Mouse (Mus musculus) neural tube, embryonic 11.5 days (tissue): ENCODE data around the gene Trpc3. TPM values are rescaled to one million over a fixed set of nuclear protein-coding genes. Genes with fewer than 3 reads are reported as not detected.
A peak's percentile ranks its signal among the peaks of the same experiment; 100 is the strongest.
"Not testable (repeated sequence)": the region's sequence is repeated elsewhere in the genome, so short reads cannot be mapped to it uniquely, and the experiment has no call there.

Experiments
- ATAC-seq: fragments of 200-750 bp; cut with Nextera tagmentation; 2 replicates; pipeline ENCODE4 v1.8.0; 2017; ENCODE audit warnings: moderate number of reproducible peaks, mild to moderate bottlenecking, moderate TSS enrichment, moderate library complexity; ENCODE audit not compliant: insufficient read depth, low FRiP score, low TSS enrichment
- DNase-seq: peaks from one replicate; pipeline ENCODE4 v3.0.0-alpha.2; 2015; ENCODE audit warnings: low spot score
- H3K27ac ChIP-seq: fragments of 300-500 bp; sonication (generic); 2 replicates; pipeline ENCODE4 v1.5.1; 2014; ENCODE audit warnings: low read depth, mild to moderate bottlenecking, low read length
- H3K27me3 ChIP-seq: fragments of 300-500 bp; sonication (generic); 2 replicates; pipeline ENCODE4 v1.6.1; 2014; ENCODE audit warnings: mild to moderate bottlenecking, low read length, mixed read lengths; ENCODE audit not compliant: control insufficient read depth, insufficient read depth
- H3K36me3 ChIP-seq: fragments of 300-500 bp; sonication (generic); 2 replicates; pipeline ENCODE4 v1.6.1; 2014; ENCODE audit warnings: mild to moderate bottlenecking, low read length, moderate library complexity, mixed read lengths; ENCODE audit not compliant: control insufficient read depth, insufficient read depth
- H3K4me1 ChIP-seq: fragments of 300-500 bp; sonication (generic); 2 replicates; pipeline ENCODE4 v1.6.1; 2014; ENCODE audit warnings: low read length, mixed read lengths; ENCODE audit not compliant: control insufficient read depth, insufficient read depth
- H3K4me2 ChIP-seq: fragments of 300-500 bp; sonication (generic); 2 replicates; pipeline ENCODE4 v1.6.1; 2014; ENCODE audit warnings: low read depth, mild to moderate bottlenecking, moderate library complexity
- H3K4me3 ChIP-seq: fragments of 300-500 bp; sonication (generic); 2 replicates; pipeline ENCODE4 v1.5.1; 2014; ENCODE audit warnings: low read depth, low read length
- H3K9ac ChIP-seq: fragments of 300-500 bp; sonication (generic); 2 replicates; pipeline ENCODE4 v1.6.1; 2014; ENCODE audit warnings: mild to moderate bottlenecking, low read length
- H3K9me3 ChIP-seq: fragments of 300-500 bp; sonication (generic); 2 replicates; pipeline ENCODE4 v1.6.1; 2016; ENCODE audit warnings: low read length; ENCODE audit not compliant: control insufficient read depth
- WGBS: fragments of 180-500 bp; shearing (Covaris S2); extraction: QIAGEN DNeasy Blood & Tissue Kit; methylation state at CpG from one replicate; pipeline ENCODE4 v1.1.7; 2014; 5-methylcytosine and 5-hydroxymethylcytosine counted together
- polyA plus RNA-seq: library from polyadenylated mRNA; unstranded; fragments of >200 nt; fragmentation: Nextera tagmentation; extraction: Ambion mirVana; gene quantifications from 2 replicates; pipeline ENCODE4 v1.2.1, GENCODE M21; 2014

Gene Trpc3
- polyA plus RNA-seq, 1 experiment from 2014 or later, result 5.3 TPM

GRCm38 (mm10) chr3:36613908-36614255 lies 76.1 kb downstream of the Trpc3 start:
- H3K27me3 ChIP-seq, result no peaks in the 10 kb centered on the region
- H3K4me2 ChIP-seq, result no peak overlapping the region
- DNase-seq, result no peak
- WGBS, result 72% methylated on average over 5 of the region's 5 CpGs
- ATAC-seq, result no peak
- H3K27ac ChIP-seq, result no peak overlapping the region
- H3K4me1 ChIP-seq, result no peaks in the 10 kb centered on the region; the same call in 1 of the 2 replicates
- no peak overlapping the region for H3K9ac ChIP-seq
- H3K4me3 ChIP-seq, result no peak overlapping the region
- H3K36me3 ChIP-seq, result no peaks in the 10 kb centered on the region
- no peaks in the 10 kb centered on the region for H3K9me3 ChIP-seq

DNA sequence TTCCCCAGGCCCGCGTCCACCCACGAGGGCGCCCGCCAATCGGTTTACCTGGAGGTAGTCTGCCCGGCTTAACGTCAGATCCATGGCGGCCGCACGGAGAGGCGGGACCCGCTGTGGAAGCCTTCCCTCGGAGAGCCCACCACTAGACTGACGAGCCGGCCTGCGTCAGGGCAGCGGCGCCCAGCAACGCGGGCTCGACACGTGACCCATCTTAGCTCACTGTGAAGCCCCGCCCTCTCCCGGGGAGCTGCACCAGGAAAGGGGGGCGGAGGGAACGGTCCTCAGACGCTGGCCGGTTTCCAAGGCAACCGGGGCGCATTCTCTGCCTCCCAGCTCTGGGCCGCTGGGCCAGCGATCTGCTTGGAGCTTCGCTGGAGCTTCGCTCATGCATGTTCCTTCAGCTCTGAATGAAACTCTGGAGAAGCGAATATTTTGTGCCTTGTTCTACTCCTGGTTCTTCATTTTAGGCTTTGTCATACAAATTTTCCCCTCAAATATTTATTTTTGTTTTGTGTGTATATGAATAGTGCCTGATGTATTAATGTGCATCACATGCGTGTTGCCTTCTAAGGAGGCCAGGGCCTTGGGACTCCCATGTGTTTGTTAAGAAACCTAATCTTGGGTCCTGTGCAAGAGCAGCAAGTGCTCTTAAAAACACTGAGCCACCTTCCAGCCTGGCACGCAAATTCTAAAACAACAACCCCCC lies 76.6 kb downstream of the Trpc3 start, which contains the start of gene Bbs7:
Gene Bbs7 (minus strand): TSS at position 276 of the 706 bp plus-strand sequence.
- H3K4me3 ChIP-seq, result peak within 1 kb of the TSS; percentile 70
- H3K9me3 ChIP-seq, result no peaks in the 10 kb centered on the region
- WGBS, result 4% methylated on average over 38 of the region's 38 CpGs
- DNase-seq (peak; percentile 98), ATAC-seq (peak; percentile 100)
- H3K9ac ChIP-seq, result peak within 1 kb of the TSS; percentile 79
- peak within 1 kb of the TSS; percentile 65 for H3K4me2 ChIP-seq
- no peaks in the 10 kb centered on the region; the same call in 1 of the 2 replicates for H3K4me1 ChIP-seq
- no peaks in the 10 kb centered on the region for H3K36me3 ChIP-seq
- H3K27me3 ChIP-seq, result no peaks in the 10 kb centered on the region
- H3K27ac ChIP-seq, result no peak within 1 kb of the TSS

GRCm38 (mm10) chr3:36612687-36613086 lies 77.3 kb downstream of the Trpc3 start:
- Histone ChIP-seq H3K27ac (no peak overlapping the region), H3K36me3 (no peaks in the 10 kb centered on the region), H3K4me2 (peak overlapping the region; percentile 65), H3K9me3 (no peaks in the 10 kb centered on the region), H3K9ac (peak overlapping the region; percentile 79), H3K4me1 (no peaks in the 10 kb centered on the region; the same call in 1 of the 2 replicates), H3K4me3 (peak overlapping the region; percentile 70), H3K27me3 (no peaks in the 10 kb centered on the region)
- DNase-seq, result no peak
- 6% methylated on average over 6 of the region's 6 CpGs for WGBS
- ATAC-seq, result no peak

DNA sequence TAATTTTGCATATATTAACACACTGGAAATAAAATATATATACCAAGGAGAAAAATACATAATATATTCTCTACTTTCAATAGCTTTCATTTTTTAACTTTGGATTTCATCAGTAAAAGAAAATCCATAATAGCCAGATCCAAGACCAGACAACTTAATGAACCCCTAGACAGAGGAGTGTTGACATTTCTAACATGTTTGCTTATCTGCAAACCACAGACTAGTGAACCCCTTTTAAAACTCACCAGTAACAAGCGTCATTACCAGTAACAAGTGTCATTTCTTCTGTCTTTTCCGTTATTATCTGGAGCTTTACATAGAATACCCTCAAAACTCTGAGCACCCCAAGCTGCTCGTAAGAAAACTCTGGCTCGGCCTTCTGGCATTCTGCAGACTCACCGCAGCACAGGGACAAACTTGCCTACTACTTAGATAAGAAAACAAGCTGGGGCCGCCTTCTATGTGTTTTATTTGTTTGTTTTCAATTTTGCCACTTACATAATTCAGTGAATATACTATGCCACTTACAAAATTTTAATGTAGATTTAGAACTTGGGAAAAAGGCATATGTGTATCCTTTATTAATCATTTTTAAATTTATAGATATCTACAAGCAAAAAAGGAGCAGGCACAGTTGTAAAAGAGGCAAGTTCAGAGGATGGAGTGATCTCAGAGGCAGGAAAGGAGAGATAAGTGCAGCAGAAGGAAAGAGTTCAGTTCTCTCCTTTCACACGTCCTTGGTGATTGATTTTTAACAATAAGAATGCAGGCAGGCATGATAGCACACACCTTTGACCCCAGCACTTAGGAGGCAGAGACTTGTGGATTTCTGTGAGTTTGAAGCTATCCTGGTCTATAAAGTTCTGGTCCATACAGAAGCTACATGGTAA lies 83.8 kb downstream of the Trpc3 start:
- no peak overlapping the region for H3K4me3 ChIP-seq
- no peak overlapping the region for H3K27ac ChIP-seq
- no peaks in the 10 kb centered on the region for H3K36me3 ChIP-seq
- 84% methylated on average over 7 of the region's 7 CpGs for WGBS
- no peak for ATAC-seq
- H3K9ac ChIP-seq, result no peak overlapping the region
- H3K4me2 ChIP-seq, result no peak overlapping the region
- DNase-seq, result no peak
- no peaks in the 10 kb centered on the region for H3K9me3 ChIP-seq
- H3K27me3 ChIP-seq, result no peaks in the 10 kb centered on the region
- H3K4me1 ChIP-seq, result no peaks in the 10 kb centered on the region

DNA sequence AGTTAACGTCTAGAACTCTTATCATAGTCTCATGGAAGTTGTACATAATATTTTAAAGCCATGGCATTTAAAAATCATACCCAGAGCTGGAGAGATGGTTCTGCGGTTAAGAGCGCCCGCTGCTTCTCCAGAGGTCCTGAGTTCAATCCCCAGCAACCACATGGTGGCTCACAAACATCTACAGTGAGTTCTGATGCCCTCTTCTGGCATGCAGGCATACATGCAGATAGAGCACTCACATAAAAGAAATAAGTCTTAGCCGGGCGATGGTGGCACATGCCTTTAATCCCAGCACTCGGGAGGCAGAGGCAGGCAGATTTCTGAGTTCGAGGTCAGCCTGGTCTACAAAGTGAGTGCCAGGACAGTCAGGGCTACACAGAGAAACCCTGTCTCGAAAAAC lies 90.2 kb downstream of the Trpc3 start:
- not testable (repeated sequence) for H3K4me3 ChIP-seq, ATAC-seq, H3K27me3 ChIP-seq, H3K4me1 ChIP-seq, DNase-seq, H3K9ac ChIP-seq, H3K4me2 ChIP-seq, H3K36me3 ChIP-seq, H3K27ac ChIP-seq, H3K9me3 ChIP-seq
- WGBS, result 91% methylated on average over 9 of the region's 9 CpGs

GRCm38 (mm10) chr3:36598811-36599210 lies 91.2 kb downstream of the Trpc3 start:
- Histone ChIP-seq H3K9ac (no peak overlapping the region), H3K4me2 (no peak overlapping the region), H3K9me3 (no peaks in the 10 kb centered on the region), H3K4me3 (no peak overlapping the region), H3K36me3 (no peaks in the 10 kb centered on the region), H3K27ac (no peak overlapping the region), H3K27me3 (no peaks in the 10 kb centered on the region), H3K4me1 (no peaks in the 10 kb centered on the region)
- DNase-seq (no peak), ATAC-seq (no peak)
- WGBS, result 76% methylated on average over 3 of the region's 3 CpGs

DNA sequence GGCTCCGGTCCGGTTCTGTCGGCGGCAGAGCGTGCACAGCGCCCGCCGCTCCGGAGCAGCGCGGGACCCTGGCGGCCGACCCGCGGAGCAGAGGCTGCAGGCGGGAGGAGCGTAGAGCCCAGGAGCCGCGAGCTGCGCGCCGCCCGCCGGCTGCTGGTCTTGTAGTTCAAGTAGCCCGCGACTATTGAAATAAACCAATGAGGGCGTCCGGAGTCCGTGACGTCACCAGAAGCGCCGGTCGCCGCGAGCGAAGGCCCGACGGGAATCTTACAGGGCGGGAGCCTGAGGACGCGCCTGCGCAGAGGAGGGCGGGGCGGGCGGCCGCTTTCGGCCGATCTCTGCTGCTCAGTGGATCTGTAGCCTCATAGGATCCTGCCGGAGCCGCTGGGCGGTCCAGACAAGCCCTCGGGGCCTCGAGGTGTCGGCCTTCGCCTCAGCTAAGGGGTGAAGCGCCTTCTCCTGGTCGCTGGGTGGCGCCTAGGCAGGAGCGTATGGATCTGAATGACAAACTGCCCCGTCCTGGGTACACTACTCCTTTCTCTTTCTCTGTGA lies 118.1 kb downstream of the Trpc3 start, which contains the start of gene Ccna2:
Gene Ccna2 (minus strand): TSS at position 324 of the 552 bp plus-strand sequence.
- Histone ChIP-seq H3K4me1 (peaks cover 15% of the 10 kb centered on the region; the same call in 1 of the 2 replicates), H3K9ac (peak within 1 kb of the TSS; percentile 92), H3K36me3 (peaks cover 7% of the 10 kb centered on the region), H3K4me3 (peak within 1 kb of the TSS; percentile 79), H3K9me3 (no peaks in the 10 kb centered on the region), H3K27me3 (no peaks in the 10 kb centered on the region), H3K4me2 (peak within 1 kb of the TSS; percentile 82), H3K27ac (peak within 1 kb of the TSS; percentile 31)
- DNase-seq, result peak; percentile 99
- peak; percentile 99 for ATAC-seq
- WGBS, result 0% methylated on average over 60 of the region's 60 CpGs

DNA sequence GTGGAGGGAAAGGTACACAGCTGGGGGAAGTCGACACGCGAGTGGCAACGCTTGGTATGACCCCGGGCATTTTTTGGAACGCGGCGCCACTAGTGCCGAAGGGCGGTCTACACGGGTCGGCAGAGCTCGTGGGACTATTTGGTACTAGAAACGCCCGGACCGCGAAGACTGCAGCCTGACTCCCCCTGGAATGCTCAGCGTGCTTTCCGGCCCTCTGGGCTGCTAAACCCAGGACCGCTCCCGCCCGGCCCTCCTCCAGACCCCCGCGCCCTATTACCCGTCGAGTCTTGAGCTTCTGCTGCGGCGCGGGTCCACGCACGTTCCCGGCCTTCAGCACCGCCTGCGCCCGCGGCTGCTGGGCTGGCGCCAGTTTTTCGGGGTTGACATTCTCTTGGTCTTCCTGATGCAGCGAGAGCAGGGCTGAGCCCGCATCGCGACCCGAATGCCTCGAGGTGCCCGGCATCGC lies 118.6 kb downstream of the Trpc3 start:
- H3K9ac ChIP-seq, result peak overlapping the region; percentile 92
- peaks cover 11% of the 10 kb centered on the region for H3K36me3 ChIP-seq
- no peaks in the 10 kb centered on the region for H3K9me3 ChIP-seq
- H3K27me3 ChIP-seq, result no peaks in the 10 kb centered on the region
- H3K27ac ChIP-seq, result peak overlapping the region; percentile 31
- peak overlapping the region; percentile 82 for H3K4me2 ChIP-seq
- peak overlapping the region; percentile 79 for H3K4me3 ChIP-seq
- under 1% methylated on average over 46 of the region's 46 CpGs for WGBS
- H3K4me1 ChIP-seq, result peaks cover 15% of the 10 kb centered on the region; the same call in 1 of the 2 replicates
- peak; percentile 20 for ATAC-seq
- no peak for DNase-seq
